Mouse (Mus musculus): ENCODE data around the gene Actl7a.

Actl7a gene

DNA sequence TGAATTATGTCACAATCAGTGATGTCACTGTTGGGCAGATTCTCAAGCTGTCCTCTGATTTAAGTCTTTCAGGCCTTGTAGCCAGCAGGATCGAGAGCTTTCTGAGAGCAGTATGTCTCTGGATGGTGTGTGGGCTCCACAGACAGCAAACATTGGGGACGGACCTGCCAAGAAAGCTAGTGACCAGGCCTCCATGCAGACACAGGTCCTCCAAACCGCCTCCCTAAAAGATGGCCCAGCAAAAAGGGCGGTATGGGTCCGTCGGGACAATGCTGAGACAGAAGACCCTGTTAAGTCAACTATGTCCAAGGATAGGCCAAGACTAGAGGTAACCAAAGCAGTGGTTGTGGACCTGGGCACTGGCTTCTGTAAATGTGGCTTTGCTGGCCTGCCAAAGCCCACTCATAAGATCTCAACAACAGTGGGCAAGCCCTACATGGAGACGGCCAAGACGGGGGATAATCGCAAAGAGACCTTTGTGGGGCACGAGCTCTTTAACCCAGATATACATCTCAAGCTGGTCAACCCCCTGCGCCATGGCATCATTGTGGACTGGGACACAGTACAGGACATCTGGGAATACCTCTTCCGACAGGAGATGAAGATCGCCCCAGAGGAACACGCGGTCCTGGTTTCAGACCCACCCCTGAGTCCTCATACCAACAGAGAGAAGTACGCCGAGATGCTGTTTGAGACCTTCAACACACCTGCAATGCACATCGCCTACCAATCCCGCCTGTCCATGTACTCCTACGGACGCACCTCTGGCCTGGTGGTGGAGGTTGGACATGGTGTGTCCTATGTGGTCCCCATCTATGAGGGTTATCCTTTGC lies at the start of gene Actl7a:
Actl7a (plus strand) TSS at position 51 of the 833 bp plus-strand sequence.
- DNase-seq (ENCODE audit: low read depth in 2 of 2, low spot score in 2 of 2): no peak

DNA sequence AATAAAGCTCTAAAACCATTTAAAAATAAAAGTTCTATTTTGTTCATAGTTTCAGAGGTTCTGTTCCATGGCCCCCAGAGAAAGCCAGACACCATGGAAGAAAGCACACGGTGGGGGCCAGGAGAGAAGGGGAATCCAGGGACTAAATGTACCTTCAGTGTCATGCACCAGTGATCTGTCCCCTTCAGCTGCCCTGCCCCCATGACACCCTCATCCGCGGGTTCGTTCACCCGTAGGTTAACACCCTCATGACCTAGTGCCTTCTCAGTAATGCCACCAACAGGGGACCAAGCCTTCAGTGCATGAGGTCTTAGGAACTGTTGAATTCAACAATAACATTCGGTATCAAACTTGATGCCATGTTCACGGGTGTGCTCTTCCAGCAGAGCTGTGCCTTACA lies 46.8 kb upstream of the Actl7a start:
- no peak for DNase-seq (ENCODE audit: low read depth in 2 of 2, low spot score in 2 of 2)

DNA sequence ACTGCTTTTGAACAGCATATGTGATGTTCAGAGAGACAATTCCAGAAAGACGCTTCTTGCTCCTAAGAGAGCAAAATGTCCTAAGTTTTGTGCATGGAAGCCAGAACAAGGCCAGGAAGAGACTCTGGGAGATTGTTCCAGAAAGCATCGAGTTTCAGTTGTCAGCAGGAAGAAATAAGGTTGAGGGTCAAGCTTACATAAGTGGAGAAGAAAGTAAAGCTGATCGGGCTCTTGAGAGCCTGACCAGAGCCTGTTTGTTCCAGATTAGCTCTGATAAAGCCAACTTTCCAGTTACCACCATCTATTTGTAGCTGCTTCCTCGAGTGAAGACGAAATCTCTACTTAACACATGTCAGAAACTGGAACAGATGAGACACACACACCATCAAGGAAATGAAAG lies 44.5 kb upstream of the Actl7a start:
- DNase-seq (ENCODE audit: low read depth in 2 of 2, low spot score in 2 of 2): no peak

GRCm38 (mm10) chr4:56702234-56702633 lies 41.0 kb upstream of the Actl7a start:
- no peak for DNase-seq (ENCODE audit: low read depth in 2 of 2, low spot score in 2 of 2)

DNA sequence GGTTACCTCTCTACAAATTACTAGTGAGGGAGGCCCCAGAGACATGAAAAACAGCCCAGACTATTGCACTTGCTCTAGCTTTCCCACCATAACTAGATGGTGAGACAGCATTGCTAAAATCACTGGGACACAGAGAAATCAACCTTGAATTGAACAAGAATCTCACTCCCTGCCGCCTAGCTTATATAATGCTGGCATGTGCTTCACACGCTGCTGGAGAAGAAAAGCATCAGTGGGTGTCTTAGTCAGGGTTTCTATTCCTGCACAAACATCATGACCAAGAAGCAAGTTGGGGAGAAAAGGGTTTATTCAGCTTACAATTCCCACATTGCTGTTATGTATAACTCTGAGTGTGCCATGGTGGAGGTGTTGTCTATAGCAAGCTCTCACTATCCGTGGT lies 30.1 kb upstream of the Actl7a start:
- DNase-seq (ENCODE audit: low read depth in 2 of 2, low spot score in 2 of 2): no peak

- no peak for DNase-seq (ENCODE audit: low read depth in 2 of 2, low spot score in 2 of 2)
Observed at GRCm38 (mm10) chr4:56716801-56717200, 26.4 kb upstream of the Actl7a start.

- DNase-seq (ENCODE audit: low read depth in 2 of 2, low spot score in 2 of 2): no peak
Observed at GRCm38 (mm10) chr4:56717932-56718331, 25.3 kb upstream of the Actl7a start.

- no peak for DNase-seq (ENCODE audit: low read depth in 2 of 2, low spot score in 2 of 2)
Observed at GRCm38 (mm10) chr4:56718573-56719442, 24.4 kb upstream of the Actl7a start.

- no peak for DNase-seq (ENCODE audit: low read depth in 2 of 2, low spot score in 2 of 2)
Observed at GRCm38 (mm10) chr4:56719456-56719855, 23.8 kb upstream of the Actl7a start.

GRCm38 (mm10) chr4:56720403-56720802 lies 22.8 kb upstream of the Actl7a start:
- DNase-seq (ENCODE audit: low read depth in 2 of 2, low spot score in 2 of 2): no peak

GRCm38 (mm10) chr4:56721469-56721868 lies 21.7 kb upstream of the Actl7a start:
- no peak for DNase-seq (ENCODE audit: low read depth in 2 of 2, low spot score in 2 of 2)

DNA sequence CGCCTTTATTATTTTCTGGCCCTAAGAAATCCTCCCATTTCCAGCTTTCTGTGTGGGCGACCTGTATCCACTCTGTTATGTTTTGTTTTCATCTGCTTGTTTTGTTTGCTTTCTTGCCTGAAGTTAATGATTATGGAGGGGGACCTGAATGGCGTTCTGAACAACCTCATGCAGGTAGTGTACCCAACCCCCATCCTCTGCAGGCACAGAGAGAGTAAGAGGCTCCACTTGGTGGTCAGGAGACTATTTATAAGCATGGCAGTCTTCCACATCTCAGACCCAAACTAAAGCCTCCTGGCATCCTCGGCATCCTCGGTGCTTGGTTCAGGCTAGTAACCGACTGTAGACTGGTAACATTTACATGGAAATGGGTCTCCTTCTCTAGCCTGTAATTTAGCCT lies 20.9 kb upstream of the Actl7a start:
- DNase-seq (ENCODE audit: low read depth in 2 of 2, low spot score in 2 of 2): no peak

GRCm38 (mm10) chr4:56723237-56723636 lies 20.0 kb upstream of the Actl7a start:
- no peak for DNase-seq (ENCODE audit: low read depth in 2 of 2, low spot score in 2 of 2)

DNA sequence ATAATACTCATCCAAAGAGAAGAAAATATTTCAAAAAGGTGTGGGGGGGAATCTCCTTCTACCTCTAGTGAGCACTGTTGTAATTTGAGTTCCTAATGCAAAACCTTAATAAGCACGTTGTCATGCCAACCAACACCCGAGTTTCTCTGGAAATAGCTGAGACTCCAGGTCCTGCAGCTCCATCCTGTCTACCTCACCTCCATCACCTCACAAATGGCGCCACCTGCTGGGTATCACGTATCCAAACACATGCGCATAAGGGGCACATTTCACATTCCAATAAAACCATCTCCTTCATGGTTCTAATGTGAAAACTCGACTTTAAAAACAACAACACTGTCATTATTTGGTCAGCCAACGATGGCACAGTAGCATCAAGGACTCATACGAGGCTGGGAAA lies 17.4 kb upstream of the Actl7a start:
- DNase-seq (ENCODE audit: low read depth in 2 of 2, low spot score in 2 of 2): no peak

DNA sequence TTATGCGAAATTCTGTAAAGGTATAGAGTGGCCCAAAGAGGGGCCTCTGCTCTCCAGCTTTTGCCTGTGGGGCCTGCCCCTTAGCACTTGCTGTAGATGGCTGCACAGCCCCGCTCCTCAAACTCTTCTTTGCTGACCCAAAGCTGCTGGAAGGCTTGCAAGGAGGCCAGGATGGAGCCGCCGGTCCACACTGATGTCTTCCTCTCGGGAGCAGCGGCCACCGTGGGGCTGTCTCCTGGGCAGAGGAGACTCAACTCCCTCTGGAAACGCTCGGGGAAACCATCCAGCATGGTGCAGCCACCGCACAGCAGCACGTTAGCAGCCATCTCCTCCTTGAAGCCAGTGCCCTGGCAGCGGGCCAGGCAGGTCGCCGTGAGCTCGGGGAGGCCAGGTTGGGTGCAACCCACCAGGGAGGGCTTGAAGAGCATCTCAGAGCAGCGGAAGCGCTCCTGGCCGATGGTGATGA lies 3.2 kb upstream of the Actl7a start, which contains the start of gene Gm26657:
Gm26657 (plus strand) TSS at position 51 of the 466 bp plus-strand sequence.
- no peak for DNase-seq (ENCODE audit: low read depth in 2 of 2, low spot score in 2 of 2)

DNA sequence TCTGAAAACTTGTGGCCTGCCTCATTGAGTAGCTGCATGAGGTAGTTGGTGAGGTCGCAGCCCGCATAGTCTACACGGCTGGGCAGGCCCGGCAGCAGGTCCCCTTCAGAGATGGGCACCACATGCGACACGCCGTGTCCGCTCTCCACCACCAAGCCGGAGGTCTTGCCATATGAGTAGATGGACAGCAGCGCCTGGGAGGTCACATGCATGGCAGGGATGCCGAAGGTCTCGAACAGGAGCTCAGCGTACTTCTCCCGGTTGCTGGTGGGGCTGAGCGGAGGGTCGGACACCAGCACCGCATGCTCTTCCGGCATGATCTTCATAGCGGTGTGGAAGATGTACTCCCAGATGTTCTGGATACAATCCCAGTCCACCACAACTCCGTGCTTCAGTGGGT lies 2.6 kb upstream of the Actl7a start:
- DNase-seq (ENCODE audit: low read depth in 2 of 2, low spot score in 2 of 2): no peak

DNA sequence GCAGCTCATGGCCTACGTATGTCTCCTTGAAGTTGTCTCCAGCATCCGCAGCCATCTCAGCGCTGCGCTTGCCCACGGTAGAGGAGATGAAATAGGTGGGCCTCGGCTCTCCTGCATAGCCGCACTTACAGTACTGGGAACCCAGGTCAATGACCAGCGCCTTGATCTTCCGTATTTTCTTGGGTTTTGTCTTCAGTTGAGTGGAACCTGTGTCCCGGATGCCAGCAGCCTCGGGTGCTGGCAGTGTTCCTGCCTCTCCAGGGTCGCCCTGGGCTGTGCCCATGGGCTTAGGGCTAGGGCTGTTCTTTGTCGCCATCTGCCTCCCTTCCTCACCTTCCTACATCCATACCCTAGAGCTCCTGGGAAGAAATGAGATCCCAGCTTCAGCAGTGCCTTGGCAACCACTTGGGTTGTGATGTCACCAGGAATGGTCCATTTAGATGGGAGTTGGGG lies 2.1 kb upstream of the Actl7a start, which contains the start of gene Actl7b:
Actl7b (minus strand) TSS at position 403 of the 453 bp plus-strand sequence.
- no peak for DNase-seq (ENCODE audit: low read depth in 2 of 2, low spot score in 2 of 2)

DNA sequence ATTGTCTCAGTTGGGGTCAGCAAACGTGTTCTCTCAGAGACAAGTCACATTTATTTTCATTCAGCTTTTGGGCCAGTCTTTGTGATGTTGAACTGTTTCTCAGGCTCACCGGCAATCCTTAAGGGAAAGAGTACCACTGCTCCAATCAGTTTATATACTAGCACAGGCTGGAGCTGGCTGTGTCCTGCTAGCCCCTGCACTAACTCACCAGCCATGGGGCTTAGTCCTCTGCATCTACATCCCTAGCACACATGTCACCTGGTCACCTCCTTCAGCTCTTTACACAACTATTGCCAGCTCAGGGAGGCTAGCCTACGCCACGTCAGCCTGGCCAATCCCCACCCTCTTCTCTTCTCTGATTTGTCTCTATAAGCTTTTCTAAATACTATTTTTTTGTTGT lies 515 bp upstream of the Actl7a start:
- DNase-seq (ENCODE audit: low read depth in 2 of 2, low spot score in 2 of 2): no peak

DNA sequence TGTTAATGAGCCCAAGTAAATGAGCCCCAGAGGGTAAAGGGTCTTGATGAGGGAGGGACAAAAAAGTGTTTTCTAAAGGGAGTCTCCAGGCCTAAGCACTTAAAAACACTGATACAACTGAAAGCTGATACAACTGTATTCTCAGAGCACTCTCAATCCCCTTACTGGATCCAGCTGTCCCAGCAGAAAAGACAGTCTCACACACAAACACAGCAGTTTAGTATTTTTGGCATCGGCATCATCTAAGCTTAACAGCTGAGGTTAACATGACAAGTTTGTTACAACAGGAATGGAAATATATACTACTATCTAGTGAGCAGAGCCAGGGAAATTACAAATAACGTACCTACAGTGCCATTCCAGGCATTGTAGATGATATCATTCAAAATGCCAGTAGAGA lies 3.1 kb downstream of the Actl7a start:
- DNase-seq (ENCODE audit: low read depth in 2 of 2, low spot score in 2 of 2): no peak

DNA sequence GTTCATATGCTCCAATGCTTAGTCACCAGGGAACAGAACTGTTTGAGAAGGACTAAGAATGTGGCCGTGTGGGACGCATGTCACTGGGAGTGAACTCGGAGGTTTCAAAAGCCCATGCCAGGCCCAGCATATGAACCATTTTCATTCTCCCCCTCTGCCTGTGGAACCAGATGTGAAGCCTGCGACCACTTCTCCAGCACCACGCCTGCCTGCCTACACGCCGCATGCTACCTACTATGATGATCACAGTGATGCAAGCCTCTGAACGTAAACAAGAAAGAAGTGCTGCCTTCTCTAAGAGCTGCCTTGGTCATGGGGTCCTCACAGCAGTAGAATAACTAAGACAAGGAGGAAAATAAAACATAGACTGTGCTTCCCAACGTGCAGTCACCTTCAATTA lies 4.2 kb downstream of the Actl7a start:
- DNase-seq (ENCODE audit: low read depth in 2 of 2, low spot score in 2 of 2): no peak

- no peak for DNase-seq (ENCODE audit: low read depth in 2 of 2, low spot score in 2 of 2)
Observed at GRCm38 (mm10) chr4:56756021-56756420, 12.8 kb downstream of the Actl7a start.
